Mouse (Mus musculus) hindbrain, embryonic 11.5 days (tissue): ENCODE data around the gene Gfod2. TPM values are rescaled to one million over a fixed set of nuclear protein-coding genes. Genes with fewer than 3 reads are reported as not detected.

Experiments used
- ATAC-seq: fragments of 200-750 bp; cut with Nextera tagmentation; 2 replicates; pipeline ENCODE4 v1.8.0; 2017; ENCODE audit warnings: mild to moderate bottlenecking, moderate TSS enrichment, moderate library complexity; ENCODE audit not compliant: low FRiP score
- DNase-seq: peaks from one replicate; pipeline ENCODE4 v3.0.0-alpha.2; 2015; ENCODE audit warnings: low spot score
- H3K27ac ChIP-seq: fragments of 300-500 bp; sonication (generic); 2 replicates; pipeline ENCODE4 v1.5.1; 2014; ENCODE audit warnings: mild to moderate bottlenecking, low read depth, low read length
- H3K27me3 ChIP-seq: fragments of 300-500 bp; sonication (generic); 2 replicates; pipeline ENCODE4 v1.6.1; 2014; ENCODE audit warnings: mild to moderate bottlenecking, low read length, moderate library complexity, mixed read lengths; ENCODE audit not compliant: control insufficient read depth, insufficient read depth
- H3K36me3 ChIP-seq: fragments of 300-500 bp; sonication (generic); 2 replicates; pipeline ENCODE4 v1.6.1; 2014; ENCODE audit warnings: mild to moderate bottlenecking, low read length, moderate library complexity, mixed read lengths; ENCODE audit not compliant: control insufficient read depth, insufficient read depth
- H3K4me1 ChIP-seq: fragments of 300-500 bp; sonication (generic); replicated peaks from 2 replicates; pipeline ENCODE4 v1.6.1; 2014; ENCODE audit warnings: low read length, mixed read lengths; ENCODE audit not compliant: control insufficient read depth, insufficient read depth
- H3K4me2 ChIP-seq: fragments of 300-500 bp; sonication (generic); replicated peaks from 2 replicates; pipeline ENCODE4 v1.6.1; 2014; ENCODE audit warnings: mild to moderate bottlenecking, low read depth, low read length
- H3K4me3 ChIP-seq: fragments of 300-500 bp; sonication (generic); 2 replicates; pipeline ENCODE4 v1.5.1; 2014; ENCODE audit warnings: low read depth, low read length
- H3K9ac ChIP-seq: fragments of 300-500 bp; sonication (generic); 2 replicates; pipeline ENCODE4 v1.6.1; 2014; ENCODE audit warnings: low read depth, low read length
- H3K9me3 ChIP-seq: fragments of 300-500 bp; sonication (generic); 2 replicates; pipeline ENCODE4 v1.6.1; 2016; ENCODE audit warnings: low read length; ENCODE audit not compliant: control insufficient read depth
- WGBS: fragments of 180-500 bp; shearing (Covaris S2); extraction: QIAGEN DNeasy Blood & Tissue Kit; methylation state at CpG from one replicate; pipeline ENCODE4 v1.1.7; 2014; 5-methylcytosine and 5-hydroxymethylcytosine counted together
- polyA plus RNA-seq: library from polyadenylated mRNA; unstranded; fragments of >200 nt; fragmentation: Nextera tagmentation; extraction: Ambion mirVana; gene quantifications from 2 replicates; pipeline ENCODE4 v1.2.1, GENCODE M21; 2014

Gene Gfod2
- polyA plus RNA-seq, 1 experiment from 2014 or later, result 38.3 TPM

DNA sequence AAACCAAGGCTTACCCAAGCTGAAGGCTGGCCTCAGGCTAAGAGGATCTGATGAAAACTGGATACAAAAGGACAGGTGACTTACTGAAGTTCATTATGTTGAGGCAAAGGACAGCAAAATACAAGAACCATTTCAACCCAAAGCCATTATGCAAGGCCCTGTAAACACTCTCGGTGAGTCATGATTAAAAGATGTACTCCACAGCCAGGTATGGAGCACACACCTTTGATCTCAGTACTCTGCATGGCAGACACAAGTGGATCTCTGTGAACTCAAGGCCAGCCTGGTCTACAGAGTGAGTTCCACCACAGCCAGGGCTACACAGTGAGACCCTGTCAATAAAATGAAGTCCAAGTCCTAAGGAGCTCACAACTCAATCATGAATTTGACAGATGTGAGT lies 37.3 kb upstream of the Gfod2 start:
- H3K4me3 ChIP-seq, result no peak overlapping the region
- no peaks in the 10 kb centered on the region for H3K4me1 ChIP-seq
- DNase-seq (no peak), ATAC-seq (no peak)
- no peak overlapping the region for H3K27ac ChIP-seq
- 100% methylated on average over 1 of the region's 1 CpGs for WGBS
- no peaks in the 10 kb centered on the region for H3K36me3 ChIP-seq
- no peak overlapping the region for H3K9ac ChIP-seq
- H3K9me3 ChIP-seq, result no peaks in the 10 kb centered on the region
- no peaks in the 10 kb centered on the region for H3K27me3 ChIP-seq
- H3K4me2 ChIP-seq, result no peak overlapping the region

DNA sequence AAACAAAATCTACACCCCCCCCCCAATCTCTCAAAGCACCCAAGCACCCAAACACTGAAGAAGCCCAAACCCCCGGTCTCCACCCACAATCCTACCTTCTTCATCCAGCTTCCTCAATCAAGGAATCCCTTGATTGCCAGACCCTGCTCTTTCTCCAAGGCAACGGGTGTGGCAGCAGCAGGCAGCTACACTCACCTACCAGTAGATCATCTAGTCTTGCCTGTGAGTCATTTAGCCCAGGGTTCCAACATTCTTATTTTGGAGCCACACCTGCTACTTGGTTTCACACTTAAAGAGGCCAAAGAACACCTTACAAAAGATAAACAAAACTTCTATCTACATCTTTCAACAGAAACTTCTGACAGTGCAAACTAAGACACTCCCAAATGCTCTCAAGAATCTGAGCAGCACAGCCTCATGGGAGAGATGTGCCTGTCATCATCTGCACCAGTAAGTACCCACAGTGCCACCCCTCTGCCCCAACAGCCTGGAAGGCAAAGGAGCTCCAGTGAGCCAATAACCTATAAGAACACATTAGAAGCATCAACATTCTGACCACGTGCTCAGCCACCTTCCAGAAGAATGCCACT lies 35.6 kb upstream of the Gfod2 start:
- no peak for DNase-seq
- WGBS, result 86% methylated on average over 3 of the region's 3 CpGs
- H3K36me3 ChIP-seq, result no peaks in the 10 kb centered on the region

DNA sequence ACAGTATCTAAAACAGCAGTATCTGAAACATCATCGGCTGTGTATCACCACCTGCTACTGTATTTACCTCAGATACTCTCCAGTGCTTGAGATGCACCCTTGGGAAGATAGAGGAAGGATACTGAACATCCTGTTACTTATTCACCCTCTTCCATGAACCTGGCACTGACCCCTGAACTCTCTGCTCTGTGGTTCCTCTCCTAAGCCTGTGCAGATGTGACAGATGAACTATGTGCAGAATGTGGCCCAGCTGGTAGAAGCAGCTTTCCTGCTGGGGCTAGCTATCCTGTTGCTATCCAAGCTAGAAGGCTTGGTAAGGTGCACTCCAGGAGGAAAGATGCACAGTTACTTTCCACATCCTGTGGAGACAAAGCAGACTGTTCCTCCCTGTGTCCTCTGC lies 34.9 kb upstream of the Gfod2 start:
- Histone ChIP-seq H3K36me3 (no peaks in the 10 kb centered on the region), H3K27ac (no peak overlapping the region), H3K27me3 (no peaks in the 10 kb centered on the region), H3K9me3 (no peaks in the 10 kb centered on the region), H3K4me3 (no peak overlapping the region), H3K4me1 (no peaks in the 10 kb centered on the region), H3K9ac (no peak overlapping the region), H3K4me2 (no peak overlapping the region)
- WGBS, result 100% methylated on average over 1 of the region's 1 CpGs
- ATAC-seq (no peak), DNase-seq (no peak)

More for the DNA sequence above, 35.6 kb upstream of the Gfod2 start:
- H3K27ac ChIP-seq, result no peak overlapping the region
- H3K4me2 ChIP-seq, result no peak overlapping the region
- no peak for ATAC-seq
- H3K4me3 ChIP-seq, result no peak overlapping the region
- H3K4me1 ChIP-seq, result no peaks in the 10 kb centered on the region
- H3K27me3 ChIP-seq, result no peaks in the 10 kb centered on the region
- no peak overlapping the region for H3K9ac ChIP-seq
- no peaks in the 10 kb centered on the region for H3K9me3 ChIP-seq

DNA sequence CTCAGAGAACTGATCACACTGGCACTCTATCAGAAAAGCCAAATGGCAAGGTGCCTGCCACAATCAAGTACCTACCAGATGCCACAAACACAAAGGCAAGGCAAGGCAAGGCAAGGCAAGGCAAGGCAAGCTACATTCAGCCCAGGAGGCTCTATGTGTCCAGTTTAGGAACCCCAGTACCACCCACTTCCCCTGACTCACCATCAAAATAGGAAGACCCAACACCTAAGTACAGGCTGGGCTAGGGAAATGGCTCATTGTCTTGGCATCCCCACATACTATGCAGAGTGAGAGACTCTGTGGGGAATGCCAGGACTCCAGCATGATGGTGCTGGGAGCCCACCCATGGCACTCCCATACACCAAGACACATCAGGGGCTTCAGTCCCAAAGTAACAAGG lies 31.2 kb upstream of the Gfod2 start:
- Histone ChIP-seq H3K4me1 (no peaks in the 10 kb centered on the region), H3K27me3 (no peaks in the 10 kb centered on the region), H3K27ac (no peak overlapping the region), H3K9me3 (no peaks in the 10 kb centered on the region), H3K4me3 (no peak overlapping the region), H3K4me2 (no peak overlapping the region), H3K9ac (no peak overlapping the region), H3K36me3 (no peaks in the 10 kb centered on the region)
- DNase-seq (no peak), ATAC-seq (no peak)

DNA sequence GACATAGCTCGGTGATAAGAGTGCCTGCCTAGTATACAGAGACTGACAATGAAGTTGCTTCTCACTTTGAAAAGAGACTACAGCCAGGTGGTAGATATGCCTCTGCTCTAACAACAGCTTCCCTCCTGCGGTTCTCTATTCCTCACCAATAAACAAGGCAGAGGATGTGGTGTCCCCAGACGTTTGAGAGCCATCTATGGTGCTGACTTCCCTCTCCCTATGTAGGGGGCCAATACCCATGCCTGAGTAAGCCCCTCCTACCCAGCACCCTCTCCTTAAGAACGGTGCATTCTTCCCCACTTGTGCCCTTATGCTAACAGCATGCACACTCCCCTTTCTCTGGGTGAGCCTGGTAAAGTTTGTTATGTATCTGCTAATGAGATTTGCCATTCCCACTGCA lies 30.5 kb upstream of the Gfod2 start:
- no peaks in the 10 kb centered on the region for H3K36me3 ChIP-seq
- H3K4me2 ChIP-seq, result no peak overlapping the region
- no peak for ATAC-seq
- H3K4me3 ChIP-seq, result no peak overlapping the region
- no peak overlapping the region for H3K27ac ChIP-seq
- no peaks in the 10 kb centered on the region for H3K27me3 ChIP-seq
- no peaks in the 10 kb centered on the region for H3K9me3 ChIP-seq
- 60% methylated on average over 4 of the region's 4 CpGs for WGBS
- H3K9ac ChIP-seq, result no peak overlapping the region
- no peaks in the 10 kb centered on the region for H3K4me1 ChIP-seq
- DNase-seq, result no peak

DNA sequence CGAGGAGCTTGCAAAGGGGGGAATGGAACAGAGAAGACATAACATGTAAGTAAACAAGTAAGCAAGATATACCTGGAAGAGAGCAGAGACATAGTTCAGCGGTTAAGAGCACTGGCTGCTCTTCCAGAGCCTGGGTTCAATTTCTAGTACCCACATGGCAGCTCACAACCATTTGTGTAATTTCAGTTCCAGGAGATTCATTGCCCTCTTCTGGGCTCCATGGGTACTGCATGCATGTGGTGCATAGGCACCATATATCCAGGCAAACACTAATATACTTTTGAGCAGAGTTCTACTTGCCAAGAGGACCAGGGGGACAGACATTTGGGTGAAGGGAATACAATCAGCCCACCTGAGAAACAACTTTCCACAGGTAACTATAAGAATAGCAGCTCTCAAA lies 29.8 kb upstream of the Gfod2 start:
- Histone ChIP-seq H3K9ac (no peak overlapping the region), H3K4me2 (no peak overlapping the region), H3K9me3 (no peaks in the 10 kb centered on the region), H3K27ac (no peak overlapping the region), H3K36me3 (no peaks in the 10 kb centered on the region), H3K27me3 (no peaks in the 10 kb centered on the region), H3K4me3 (no peak overlapping the region), H3K4me1 (no peaks in the 10 kb centered on the region)
- whole genome bisulfite sequencing, result 90% methylated on average over 2 of the region's 2 CpGs
- no peak for ATAC-seq
- peak; percentile 74 for DNase-seq

DNA sequence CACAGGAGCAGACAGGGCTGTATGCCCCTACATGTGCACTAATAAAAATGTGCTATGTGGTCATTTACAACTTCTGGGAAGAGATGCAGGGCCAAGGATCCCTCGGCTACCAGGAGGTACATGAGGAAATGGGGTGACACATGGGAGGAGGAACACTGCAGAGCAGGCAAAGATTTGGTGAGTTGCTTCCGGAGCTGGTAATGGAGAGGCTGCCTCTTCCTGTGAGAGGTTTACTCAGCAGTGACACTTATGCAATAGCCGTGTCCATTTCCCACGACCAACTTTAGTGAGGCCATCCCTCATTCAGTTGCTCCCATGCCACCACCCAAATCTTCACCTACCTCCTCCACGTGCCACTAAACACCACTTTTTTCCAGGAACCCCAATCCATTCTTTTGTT lies 21.8 kb upstream of the Gfod2 start:
- ATAC-seq (no peak), DNase-seq (no peak)
- Histone ChIP-seq H3K9ac (no peak overlapping the region), H3K9me3 (no peaks in the 10 kb centered on the region), H3K4me1 (no peaks in the 10 kb centered on the region), H3K27me3 (no peaks in the 10 kb centered on the region), H3K4me3 (no peak overlapping the region), H3K27ac (no peak overlapping the region), H3K36me3 (peaks cover 3% of the 10 kb centered on the region), H3K4me2 (no peak overlapping the region)
- WGBS, result 92% methylated on average over 5 of the region's 5 CpGs

DNA sequence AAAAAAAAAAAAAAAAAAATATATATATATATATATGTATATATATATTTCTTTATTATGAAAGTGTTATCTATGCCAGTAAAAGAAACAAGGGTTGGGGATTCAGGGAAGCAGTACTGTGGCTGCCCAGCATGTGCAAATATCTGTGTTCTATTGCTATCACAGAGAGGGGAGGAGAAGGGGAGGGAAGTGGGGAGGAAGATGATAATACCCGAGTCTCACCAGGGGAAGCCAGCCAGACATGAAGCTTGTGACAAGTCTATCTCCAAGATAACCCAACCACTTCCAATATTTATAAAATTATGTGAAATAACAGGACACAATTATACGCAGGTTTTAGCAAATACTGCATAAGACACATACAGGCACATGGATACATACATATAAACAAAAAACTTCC lies 19.4 kb upstream of the Gfod2 start:
- DNase-seq (no peak), ATAC-seq (no peak)
- no peak overlapping the region for H3K4me3 ChIP-seq
- WGBS, result 86% methylated on average over 2 of the region's 2 CpGs
- H3K27me3 ChIP-seq, result no peaks in the 10 kb centered on the region
- H3K4me1 ChIP-seq, result no peaks in the 10 kb centered on the region
- H3K27ac ChIP-seq, result no peak overlapping the region
- H3K9me3 ChIP-seq, result no peaks in the 10 kb centered on the region
- peaks cover 13% of the 10 kb centered on the region for H3K36me3 ChIP-seq
- H3K4me2 ChIP-seq, result no peak overlapping the region
- no peak overlapping the region for H3K9ac ChIP-seq

DNA sequence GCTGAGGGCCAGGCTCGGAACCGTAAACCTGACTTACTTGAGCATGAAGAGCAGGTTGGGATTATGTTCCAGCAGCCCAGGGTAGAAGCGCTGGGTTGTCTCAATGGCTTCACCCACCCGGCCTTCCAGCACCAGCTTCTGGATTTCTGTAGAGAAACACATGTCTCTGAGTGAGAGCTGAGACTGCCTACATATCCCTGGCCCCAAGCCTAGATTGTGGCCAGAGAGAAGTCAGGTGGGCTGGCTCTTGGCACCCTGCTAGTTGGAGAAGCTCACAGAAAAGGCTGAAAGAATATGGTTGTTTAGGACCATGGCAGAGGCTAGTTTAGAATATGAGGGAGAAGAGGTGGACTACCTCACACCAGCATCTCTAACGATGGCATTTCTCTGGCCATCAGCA lies 16.0 kb upstream of the Gfod2 start:
- Histone ChIP-seq H3K27me3 (no peaks in the 10 kb centered on the region), H3K4me2 (no peak overlapping the region), H3K27ac (no peak overlapping the region), H3K4me3 (no peak overlapping the region), H3K9ac (no peak overlapping the region), H3K36me3 (peaks cover 14% of the 10 kb centered on the region), H3K4me1 (no peaks in the 10 kb centered on the region), H3K9me3 (no peaks in the 10 kb centered on the region)
- WGBS, result 94% methylated on average over 5 of the region's 5 CpGs
- ATAC-seq (no peak), DNase-seq (no peak)
